Mouse (Mus musculus): ENCODE data around the gene Nup133.
"Not testable (repeated sequence)": the region's sequence is repeated elsewhere in the genome, so short reads cannot be mapped to it uniquely, and the experiment has no call there.

Gene Nup133

GRCm38 (mm10) chr8:123948942-123949685 lies at the start of gene Nup133:
Gene Nup133 (minus strand): TSS chr8:123949265.
- DNase-seq (ENCODE audit: low spot score in 2 of 2) = peak; percentile 98 to 99

DNA sequence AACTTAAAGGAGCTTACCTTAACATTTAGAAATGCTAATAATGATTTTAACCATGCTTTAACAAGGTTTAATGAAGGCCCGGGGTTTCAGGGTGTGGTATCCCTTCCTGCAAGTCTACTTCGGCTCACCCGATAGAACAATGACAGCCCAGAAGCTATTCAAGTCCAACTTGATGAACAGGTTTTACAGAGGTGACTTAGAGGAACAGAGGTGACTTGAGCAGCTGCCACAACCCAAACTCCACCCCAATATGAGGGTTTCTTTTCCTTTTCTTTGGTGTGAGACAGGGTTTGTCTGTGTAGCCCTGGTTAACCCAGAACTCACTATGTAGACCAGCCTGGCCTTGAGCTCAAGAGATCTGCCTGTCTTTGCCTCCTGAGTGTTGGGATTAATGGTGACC lies 44.9 kb upstream of the Nup133 start:
- DNase-seq (ENCODE audit: low spot score in 2 of 2) = no peak

GRCm38 (mm10) chr8:123993597-123993996 lies 44.5 kb upstream of the Nup133 start:
- DNase-seq (ENCODE audit: low spot score in 2 of 2) = no peak

- DNase-seq (ENCODE audit: low spot score in 2 of 2) = peak in 1 of 2 experiments; percentile 5
Measured at GRCm38 (mm10) chr8:123992587-123992986, 43.5 kb upstream of the Nup133 start.

DNA sequence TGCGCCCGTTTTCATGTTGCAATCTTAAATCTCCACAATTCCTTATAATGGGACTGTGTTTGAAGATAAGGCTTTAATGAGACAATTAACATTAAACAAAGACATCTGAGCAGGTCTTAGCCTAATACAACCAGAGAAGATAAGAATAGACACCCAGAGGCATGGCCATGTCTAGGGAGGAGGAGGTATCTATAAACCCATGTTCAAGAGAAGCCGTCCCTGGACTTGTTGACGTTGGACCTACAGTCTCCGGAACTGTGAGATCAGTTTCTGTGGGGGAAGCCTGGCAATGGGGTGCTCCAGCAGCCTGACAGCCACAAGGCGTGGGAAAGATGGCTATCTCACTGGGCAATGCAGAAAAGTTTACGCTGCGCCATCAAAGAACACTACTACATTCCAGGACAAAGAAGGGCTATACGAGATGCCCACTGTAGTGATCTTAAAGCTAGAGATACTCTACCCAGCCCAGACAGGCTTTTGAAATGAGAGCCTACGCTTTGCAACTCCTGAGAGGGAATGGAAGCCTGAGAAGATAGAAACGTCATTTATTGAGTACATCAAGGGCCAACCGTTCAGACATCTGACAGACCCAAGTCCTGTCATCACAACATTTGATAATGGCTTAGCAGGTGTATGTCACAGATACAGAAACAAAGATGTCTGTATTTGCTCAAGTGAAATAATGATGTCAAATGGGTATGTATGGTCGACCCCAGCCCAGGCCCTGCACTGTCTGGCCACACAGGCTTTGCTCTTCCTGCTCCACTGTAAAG lies 41.4 kb upstream of the Nup133 start:
- no peak for DNase-seq (ENCODE audit: low spot score in 2 of 2)

DNA sequence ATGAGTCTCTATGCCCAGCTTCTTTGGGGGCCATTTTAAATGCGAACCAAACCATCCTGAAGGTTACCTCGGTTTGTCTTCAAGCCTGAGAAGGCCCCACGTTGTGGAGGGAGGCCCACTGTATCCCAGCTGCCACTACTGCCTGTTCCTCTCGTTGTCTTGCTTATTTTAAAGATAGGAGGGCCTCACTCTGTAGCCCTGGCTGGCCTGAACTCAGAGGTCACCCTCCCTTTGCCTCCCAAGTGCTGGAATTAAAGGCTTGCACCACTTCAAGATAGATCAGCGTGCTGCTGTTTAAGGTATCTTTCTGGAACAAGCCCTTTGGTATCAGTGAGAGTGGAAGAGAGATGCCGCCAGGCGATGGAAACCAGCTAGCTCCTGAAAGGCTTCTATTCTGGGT lies 40.1 kb upstream of the Nup133 start:
- DNase-seq (ENCODE audit: low spot score in 2 of 2) = peak in 1 of 2 experiments; percentile 3

DNA sequence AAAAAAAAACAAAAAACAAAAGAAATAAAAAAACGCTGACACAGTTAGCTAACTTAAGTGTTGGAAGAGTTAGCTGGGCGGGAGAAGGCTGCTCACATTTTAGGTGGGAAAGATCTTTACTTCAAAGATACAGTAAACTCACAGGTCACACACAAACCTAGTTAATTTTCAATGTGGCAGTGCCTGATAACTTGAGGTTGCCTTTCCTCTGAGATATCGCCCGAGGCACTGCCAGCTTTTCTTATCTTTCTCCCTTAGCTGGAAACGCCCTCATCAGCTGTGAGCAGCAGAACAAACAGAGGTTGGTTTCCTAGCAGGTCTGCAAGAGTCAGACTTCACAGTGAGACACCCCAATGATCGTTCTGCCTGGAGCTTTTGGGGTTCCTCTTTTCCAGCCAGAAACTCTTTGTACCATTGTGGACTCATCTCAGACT lies 39.6 kb upstream of the Nup133 start:
- peak; percentile 55 to 80 for DNase-seq (ENCODE audit: low spot score in 2 of 2)

- DNase-seq (ENCODE audit: low spot score in 2 of 2) = peak; percentile 87
Measured at GRCm38 (mm10) chr8:123982826-123983400, 33.8 kb upstream of the Nup133 start, which contains the start of gene Abcb10. Gene Abcb10 (minus strand): TSS chr8:123983122.

DNA sequence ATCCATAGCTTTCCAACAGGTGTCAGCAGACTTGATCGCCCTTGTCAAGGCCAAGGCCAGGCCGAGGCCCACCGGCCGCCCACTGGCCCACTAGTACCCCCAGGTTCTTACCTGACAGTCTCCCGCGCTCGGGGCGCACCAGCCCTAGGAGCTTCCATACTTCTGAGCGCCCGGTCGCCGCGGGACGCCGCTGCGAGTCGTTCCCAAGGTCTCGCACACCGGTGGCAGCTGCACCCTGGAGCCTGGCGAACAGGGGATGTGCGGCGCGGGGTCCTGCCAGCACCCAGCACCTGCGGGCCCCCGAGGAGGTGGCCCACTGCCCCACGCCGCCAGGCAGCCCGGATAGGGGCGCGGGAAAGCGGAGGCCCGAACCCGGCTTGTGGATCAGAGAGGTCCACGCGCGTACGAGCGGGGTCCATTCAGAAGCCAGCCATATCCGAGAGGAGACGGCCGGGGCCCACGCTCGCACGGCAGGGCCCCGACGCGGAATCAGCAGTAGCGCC lies 33.3 kb upstream of the Nup133 start:
- peak; percentile 8 to 22 for DNase-seq (ENCODE audit: low spot score in 2 of 2)

GRCm38 (mm10) chr8:123981674-123982073 lies 32.6 kb upstream of the Nup133 start:
- DNase-seq (ENCODE audit: low spot score in 2 of 2) = no peak

- DNase-seq (ENCODE audit: low spot score in 2 of 2) = no peak
Measured at GRCm38 (mm10) chr8:123980239-123980638, 31.2 kb upstream of the Nup133 start.

DNA sequence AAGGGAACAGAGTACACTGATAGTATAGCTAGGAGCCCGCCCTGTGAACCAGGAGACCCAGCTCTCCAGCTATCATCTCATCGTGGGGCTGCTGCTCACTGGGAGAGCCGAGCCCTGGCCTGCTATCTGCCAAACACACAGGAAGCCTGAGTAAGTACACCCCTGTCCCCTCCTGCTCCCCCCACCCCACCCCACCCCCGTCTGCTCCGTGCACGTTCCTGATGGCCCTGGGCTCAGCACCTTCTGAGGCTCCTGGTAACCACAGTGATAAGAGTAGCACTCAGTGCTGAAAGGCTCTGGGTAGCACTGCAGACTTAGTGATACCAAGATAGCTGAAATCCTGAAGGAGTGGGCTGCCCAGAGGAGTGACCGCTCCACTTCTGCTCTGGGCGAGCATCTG lies 29.9 kb upstream of the Nup133 start:
- DNase-seq (ENCODE audit: low spot score in 2 of 2) = peak; percentile 54 to 67

DNA sequence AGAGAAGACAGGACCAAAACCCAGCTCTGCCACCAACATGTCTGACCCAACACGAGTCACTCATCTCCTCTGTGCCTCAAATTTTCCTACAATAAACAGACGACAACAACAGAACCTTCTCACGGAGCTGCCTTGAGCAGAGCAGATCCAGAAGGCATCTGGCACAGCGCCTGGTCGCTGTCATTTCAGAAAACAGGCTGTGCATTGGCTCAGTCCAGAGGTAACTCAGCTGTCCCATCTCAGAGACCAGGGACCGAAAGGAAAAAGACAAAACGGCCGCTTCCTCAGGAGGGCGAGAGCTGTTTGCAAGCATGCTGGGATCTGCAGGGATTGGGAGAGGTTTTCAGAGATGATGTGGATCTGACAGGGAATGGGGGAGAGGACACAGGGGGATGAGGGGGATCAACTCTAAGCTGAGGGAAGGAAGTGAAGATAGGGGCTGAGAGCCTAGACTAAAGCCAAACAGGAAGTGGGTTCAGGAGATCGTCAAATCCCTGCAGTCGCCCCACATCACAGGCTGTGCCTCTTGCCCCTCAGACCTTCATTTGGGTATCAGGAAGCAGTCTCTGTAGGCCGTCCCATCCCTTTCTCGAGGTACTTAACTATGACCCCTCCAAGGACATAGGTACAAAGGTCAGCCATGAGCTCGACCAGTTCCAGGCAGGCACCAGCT lies 29.2 kb upstream of the Nup133 start:
- no peak for DNase-seq (ENCODE audit: low spot score in 2 of 2)

GRCm38 (mm10) chr8:123977499-123977898 lies 28.4 kb upstream of the Nup133 start:
- DNase-seq (ENCODE audit: low spot score in 2 of 2) = no peak

GRCm38 (mm10) chr8:123973495-123973894 lies 24.4 kb upstream of the Nup133 start:
- DNase-seq (ENCODE audit: low spot score in 2 of 2) = no peak

DNA sequence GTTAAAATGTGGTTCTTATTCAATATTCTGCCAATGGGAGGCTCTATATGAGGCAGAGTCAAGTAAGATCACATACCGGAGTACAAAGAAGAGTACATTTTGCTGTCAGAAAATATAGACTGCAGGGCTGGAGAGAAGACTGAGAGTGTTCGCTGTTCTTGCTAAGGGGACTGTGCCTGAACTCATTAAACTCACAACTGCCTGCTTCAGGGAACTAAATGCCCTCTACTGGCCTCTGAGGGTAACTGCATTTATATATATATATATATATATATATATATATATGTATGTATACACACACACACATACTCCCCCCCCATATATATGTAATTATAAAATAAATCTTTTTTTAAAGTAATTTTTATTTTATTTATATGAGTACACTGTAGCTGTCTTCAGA lies 17.8 kb upstream of the Nup133 start:
- no peak for DNase-seq (ENCODE audit: low spot score in 2 of 2)

DNA sequence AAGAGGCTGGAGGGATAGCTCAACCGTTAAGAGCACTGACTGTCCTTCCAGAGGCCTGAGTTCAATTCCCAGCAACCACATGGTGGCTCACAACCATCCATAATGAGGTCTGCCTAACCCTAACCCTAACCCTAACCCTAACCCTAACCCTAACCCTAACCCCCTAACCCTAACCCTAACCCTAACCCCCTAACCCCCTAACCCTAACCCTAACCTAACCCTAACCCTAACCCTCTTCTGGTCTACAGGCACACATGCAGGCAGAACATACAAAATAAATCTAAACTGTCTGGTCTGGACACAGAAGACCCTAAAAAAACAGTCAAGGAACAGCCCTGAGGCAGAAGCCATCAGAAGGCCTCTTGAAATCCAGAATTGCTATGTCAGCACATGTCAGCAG lies 12.3 kb upstream of the Nup133 start:
- no peak for DNase-seq (ENCODE audit: low spot score in 2 of 2)

- DNase-seq (ENCODE audit: low spot score in 2 of 2) = not testable (repeated sequence)
Measured at GRCm38 (mm10) chr8:123960556-123960955, 11.5 kb upstream of the Nup133 start.

DNA sequence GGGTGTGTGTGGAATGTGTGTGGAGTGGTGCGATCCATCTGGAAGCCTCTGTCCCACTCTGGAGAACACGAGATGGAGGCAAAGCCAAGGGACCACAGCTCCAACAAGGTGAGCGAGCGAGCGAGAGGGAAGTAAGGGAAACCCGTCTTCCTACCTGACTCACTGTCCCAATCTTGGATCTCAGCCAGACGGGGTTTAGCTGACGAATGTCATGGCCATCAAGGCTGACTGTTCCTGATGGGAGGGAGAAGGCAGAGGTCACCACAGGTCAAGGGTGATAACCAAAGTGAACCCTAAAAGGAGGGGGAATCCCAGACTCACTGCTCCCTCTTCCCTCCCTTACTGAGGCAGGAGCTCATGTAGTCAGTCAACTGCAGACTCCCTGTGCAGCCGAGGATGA lies 11.0 kb upstream of the Nup133 start:
- no peak for DNase-seq (ENCODE audit: low spot score in 2 of 2)

GRCm38 (mm10) chr8:123959473-123959872 lies 10.4 kb upstream of the Nup133 start:
- DNase-seq (ENCODE audit: low spot score in 2 of 2) = no peak

DNA sequence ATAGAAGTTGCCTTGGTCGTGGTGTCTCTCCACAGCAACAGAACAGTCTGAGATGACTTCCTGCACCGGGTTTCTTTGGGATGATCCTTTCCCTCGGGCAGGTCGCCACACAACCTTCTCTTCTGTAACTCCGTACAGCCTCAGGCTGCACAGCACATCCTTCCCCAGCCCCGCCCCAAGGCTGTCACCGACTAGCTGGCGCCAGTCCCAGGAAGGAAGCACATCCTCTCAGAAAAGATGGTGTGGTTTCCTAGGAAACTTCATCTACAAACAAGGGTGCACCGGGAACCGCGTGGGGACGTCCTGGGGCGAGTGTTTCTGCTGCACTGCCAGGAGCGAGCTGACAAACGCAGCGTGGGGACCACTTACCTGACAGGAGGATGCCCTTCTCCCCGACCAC lies 9.1 kb upstream of the Nup133 start:
- DNase-seq (ENCODE audit: low spot score in 2 of 2) = no peak

GRCm38 (mm10) chr8:123954246-123954645 lies 5.2 kb upstream of the Nup133 start:
- DNase-seq (ENCODE audit: low spot score in 2 of 2) = peak; percentile 27 to 30

All from spleen, postnatal 36 days (tissue).